In the genomic region with DNA sequence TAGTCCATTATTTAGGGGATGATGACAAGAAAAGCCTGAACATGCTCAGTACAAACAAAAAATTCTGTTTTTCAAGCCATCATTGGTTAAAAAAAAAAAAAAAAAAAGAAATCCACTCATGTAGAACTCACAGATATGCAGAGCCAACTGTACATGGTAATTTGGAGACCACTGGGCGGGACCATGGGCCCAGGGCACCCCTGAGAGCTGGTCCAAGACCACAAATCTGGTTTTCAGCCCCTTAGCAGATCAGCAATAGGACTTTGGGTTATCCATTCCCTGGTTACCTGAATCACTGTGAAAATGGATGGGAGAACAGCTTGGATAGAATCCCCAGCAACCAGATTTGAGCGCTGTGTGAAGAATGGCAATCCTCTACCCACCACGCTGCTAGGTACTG, we compare ENCODE assay signal across 19 mouse cellular contexts. TPM values are rescaled to one million over a fixed set of nuclear protein-coding genes. Genes with fewer than 3 reads are reported as not detected.
DNase-seq lines count a peak whose midpoint lies in the region; ATAC-seq and TF ChIP-seq lines count a peak whose summit lies in the region.
"Had no signal": no experiment of that assay in that cellular context is flagged by ENCODE, and none has a peak within 500 bp of the region (broad histone marks: within the 10 kb centered on the region; RNA-seq: fewer than 3 reads in every experiment).

No protein-coding gene starts in this region.

- peak overlapping the region; percentile 32; the same call in 1 of the 2 replicates for H3K27ac ChIP-seq in liver, postnatal 0 days (ENCODE audit: low read depth)
- H3K27ac ChIP-seq in neural tube, embryonic 15.5 days (replicated peaks), result 0 out of 2 replicates have a peak overlapping the region, but pooled peaks have one; percentile 5
- H3K27ac ChIP-seq: embryonic facial prominence, embryonic 15.5 days; gastrocnemius, adult 2 months; heart, embryonic 13.5 days had no signal

- 0 out of 2 replicates have a peak overlapping the region, but pooled peaks have one; percentile 3 for H3K4me2 ChIP-seq in liver, postnatal 0 days (ENCODE audit: low read depth, low read length)
- H3K4me2 ChIP-seq in neural tube, embryonic 15.5 days, result no peak overlapping the region
- H3K4me2 ChIP-seq: embryonic facial prominence, embryonic 15.5 days; heart, embryonic 13.5 days; hindbrain, embryonic 13.5 days had no signal

- TF ChIP-seq EP300 in liver, postnatal 0 days (IDR thresholded peaks at IDR 0.05; ENCODE audit: low read depth), result no peak

- no peak overlapping the region for H3K4me3 ChIP-seq in liver, postnatal 0 days (ENCODE audit: low read depth, low read length)
- H3K4me3 ChIP-seq in neural tube, embryonic 15.5 days (replicated peaks), result no peak overlapping the region
- H3K4me3 ChIP-seq: embryonic facial prominence, embryonic 15.5 days; erythroblast, embryonic 14.5 days; gastrocnemius, adult 2 months; heart, embryonic 13.5 days; hindbrain, embryonic 13.5 days had no signal

- peak; percentile 74 for DNase-seq in heart, adult 11 months
- no peak for DNase-seq in heart, postnatal 14 days
- DNase-seq in liver, postnatal 0 days, result no peak
- DNase-seq in liver, result no peak
- peak; percentile 49 to 56 for DNase-seq in spleen, postnatal 36 days (ENCODE audit: low spot score in 2 of 2)
- DNase-seq in spleen, postnatal 14 days (ENCODE audit: low spot score in 2 of 2), result no peak
- no peak for DNase-seq in ovary, postnatal 10 days (ENCODE audit: low spot score)
- DNase-seq: adrenal gland, adult 2 months; adrenal gland, postnatal 25 days; cerebellum, adult 2 months; gastrocnemius, adult 2 months; gastrocnemius, postnatal 25 days; heart, postnatal 4 days had no signal

- WGBS in liver, postnatal 0 days (ENCODE audit: insufficient replicate concordance), result 84% methylated on average over 3 of the region's 3 CpGs
- 88% methylated on average over 3 of the region's 3 CpGs for WGBS in neural tube, embryonic 15.5 days

- no peaks in the 10 kb centered on the region for H3K27me3 ChIP-seq in liver, postnatal 0 days (ENCODE audit: insufficient read depth, low read length)
- no peaks in the 10 kb centered on the region for H3K27me3 ChIP-seq in neural tube, embryonic 15.5 days (replicated peaks)
- H3K27me3 ChIP-seq: embryonic facial prominence, embryonic 15.5 days had no signal

- intact Hi-C loops in heart, postnatal 14 days (cut with DNase I), result no loop called here

- TF ChIP-seq CTCF in liver, postnatal 0 days (IDR thresholded peaks at IDR 0.05; ENCODE audit: low read depth), result no peak

- no peak overlapping the region for H3K9ac ChIP-seq in liver, postnatal 0 days (replicated peaks)
- H3K9ac ChIP-seq in neural tube, embryonic 15.5 days (replicated peaks), result no peak overlapping the region
- H3K9ac ChIP-seq: embryonic facial prominence, embryonic 15.5 days; heart, embryonic 13.5 days; hindbrain, embryonic 13.5 days had no signal

- ATAC-seq in liver, postnatal 0 days, result no peak
- no peak for ATAC-seq in neural tube, embryonic 15.5 days (ENCODE audit: low FRiP score)

- no peaks in the 10 kb centered on the region for H3K4me1 ChIP-seq in liver, postnatal 0 days (ENCODE audit: insufficient read depth)
- peaks cover 8% of the 10 kb centered on the region; the same call in 1 of the 2 replicates for H3K4me1 ChIP-seq in neural tube, embryonic 15.5 days

- H3K36me3 ChIP-seq in liver, postnatal 0 days (replicated peaks; ENCODE audit: insufficient read depth, low read length), result no peaks in the 10 kb centered on the region
- no peaks in the 10 kb centered on the region for H3K36me3 ChIP-seq in neural tube, embryonic 15.5 days
- H3K36me3 ChIP-seq: embryonic facial prominence, embryonic 15.5 days; heart, embryonic 13.5 days; hindbrain, embryonic 13.5 days had no signal

- H3K9me3 ChIP-seq in liver, postnatal 0 days (ENCODE audit: low read length), result no peaks in the 10 kb centered on the region
- H3K9me3 ChIP-seq in neural tube, embryonic 15.5 days (replicated peaks), result 0 out of 2 replicates have a peak, but pooled peaks cover under 1% of the 10 kb centered on the region
- H3K9me3 ChIP-seq: embryonic facial prominence, embryonic 15.5 days; heart, embryonic 13.5 days; hindbrain, embryonic 13.5 days had no signal

RNA-seq across cellular contexts. Expression of gene Cplx2, which starts 40.5 kb away (rescaled TPM):
- 1 to 10 TPM; 4.5 to 5.1 TPM for total RNA-seq in heart, postnatal 14 days (2021)
- polyA plus RNA-seq in liver, postnatal 0 days (2015; fragmentation: Nextera tagmentation; extraction: Ambion mirVana), result 0.89 and 0.97 TPM in 2 replicates
- polyA plus RNA-seq in neural tube, embryonic 15.5 days (2015; fragmentation: Nextera tagmentation; extraction: Ambion mirVana), result 19.8 and 20.0 TPM in 2 replicates
- total RNA-seq: granulocyte monocyte progenitor cell, adult 5-6 weeks had no signal

RNA-seq across cellular contexts. Expression of gene Thoc3, which starts 57.0 kb away (rescaled TPM):
- total RNA-seq in heart, postnatal 14 days (2021), result 10 to 100 TPM; 23.4 to 26.0 TPM
- 32.8 and 37.4 TPM in 2 replicates for polyA plus RNA-seq in liver, postnatal 0 days (2015; fragmentation: Nextera tagmentation; extraction: Ambion mirVana)
- 85.8 and 89.9 TPM in 2 replicates for polyA plus RNA-seq in neural tube, embryonic 15.5 days (2015; fragmentation: Nextera tagmentation; extraction: Ambion mirVana)

Comparison
In these comparisons a context has a peak if more than half of its experiments do, and no peak if none do; other contexts are left out.
1. DNase-seq: peak in heart, adult 11 months (single experiment) and spleen, postnatal 36 days (2 of 2); none in heart, postnatal 14 days (0 of 2), liver, postnatal 0 days (single experiment), liver (single experiment), spleen, postnatal 14 days (0 of 2) and ovary, postnatal 10 days (single experiment).
2. RNA of gene Cplx2, which starts 40.5 kb away (polyA plus RNA-seq): 19.8 to 20.0 TPM in neural tube, embryonic 15.5 days; 0.89 to 0.97 TPM in liver, postnatal 0 days; every median in the first group is over 10 times any median in the second.